Mouse (Mus musculus): ENCODE results near the gene Gm10681. TPM values are rescaled to one million over a fixed set of nuclear protein-coding genes. Genes with fewer than 3 reads are reported as not detected.
A peak's percentile ranks its signal among the peaks of the same experiment; 100 is the strongest.
"Not testable (repeated sequence)": the region's sequence is repeated elsewhere in the genome, so short reads cannot be mapped to it uniquely, and the experiment has no call there.

Gm10681 gene
- polyA plus RNA-seq (2015; fragmentation: Nextera tagmentation; extraction: Ambion mirVana): not detected in 2 replicates

GRCm38 (mm10) chr3:98588707-98589106 is at the start of gene Gm10681:
Gm10681 (minus strand) TSS chr3:98588807.
- H3K4me2 ChIP-seq: no peak within 1 kb of the TSS
- no peak within 1 kb of the TSS for H3K27ac ChIP-seq (replicated peaks)
- no peak for ATAC-seq (ENCODE audit: low read depth)
- no peaks in the 10 kb centered on the region for H3K36me3 ChIP-seq
- H3K27me3 ChIP-seq: no peaks in the 10 kb centered on the region
- H3K4me3 ChIP-seq: no peak within 1 kb of the TSS
- no peaks in the 10 kb centered on the region for H3K9me3 ChIP-seq
- no peak within 1 kb of the TSS for H3K9ac ChIP-seq
- no peaks in the 10 kb centered on the region for H3K4me1 ChIP-seq (replicated peaks)

- Histone ChIP-seq H3K27me3 (no peaks in the 10 kb centered on the region), H3K4me3 (no peak overlapping the region), H3K9ac (no peak overlapping the region), H3K36me3 (no peaks in the 10 kb centered on the region), H3K9me3 (no peaks in the 10 kb centered on the region), H3K4me2 (no peak overlapping the region), H3K4me1 (replicated peaks) (no peaks in the 10 kb centered on the region), H3K27ac (replicated peaks) (no peak overlapping the region)
- no peak for ATAC-seq (ENCODE audit: low read depth)
- 98% methylated on average over 1 of the region's 1 CpGs for WGBS
Measured at GRCm38 (mm10) chr3:98635145-98635544, 46.5 kb upstream of the Gm10681 start.

- H3K27me3 ChIP-seq: no peaks in the 10 kb centered on the region
- no peak within 1 kb of the TSS for H3K27ac ChIP-seq (replicated peaks)
- H3K9ac ChIP-seq: no peak within 1 kb of the TSS
- no peaks in the 10 kb centered on the region for H3K9me3 ChIP-seq
- no peaks in the 10 kb centered on the region for H3K36me3 ChIP-seq
- no peak within 1 kb of the TSS for H3K4me2 ChIP-seq
- no peak within 1 kb of the TSS for H3K4me3 ChIP-seq
- no peak for ATAC-seq (ENCODE audit: low read depth)
- H3K4me1 ChIP-seq (replicated peaks): no peaks in the 10 kb centered on the region
Measured at GRCm38 (mm10) chr3:98630152-98630551, 41.5 kb upstream of the Gm10681 start, which contains the start of gene Hsd3b5. Hsd3b5 (minus strand) TSS chr3:98630252.

GRCm38 (mm10) chr3:98629633-98630032 is 41.0 kb upstream of the Gm10681 start:
- H3K4me1 ChIP-seq (replicated peaks): no peaks in the 10 kb centered on the region
- H3K36me3 ChIP-seq: no peaks in the 10 kb centered on the region
- no peaks in the 10 kb centered on the region for H3K27me3 ChIP-seq
- 89% methylated on average over 3 of the region's 3 CpGs for WGBS
- no peak overlapping the region for H3K4me2 ChIP-seq
- no peak overlapping the region for H3K4me3 ChIP-seq
- H3K9ac ChIP-seq: no peak overlapping the region
- no peak overlapping the region for H3K27ac ChIP-seq (replicated peaks)
- no peaks in the 10 kb centered on the region for H3K9me3 ChIP-seq
- no peak for ATAC-seq (ENCODE audit: low read depth)

- not testable (repeated sequence) for H3K4me2 ChIP-seq; H3K27ac ChIP-seq (replicated peaks); H3K36me3 ChIP-seq; ATAC-seq (ENCODE audit: low read depth); H3K27me3 ChIP-seq; H3K9ac ChIP-seq; H3K9me3 ChIP-seq; H3K4me1 ChIP-seq (replicated peaks); H3K4me3 ChIP-seq
- WGBS: 84% methylated on average over 1 of the region's 1 CpGs
Measured at GRCm38 (mm10) chr3:98616786-98617185, 28.2 kb upstream of the Gm10681 start.

- WGBS: 13% methylated on average over 2 of the region's 2 CpGs
Measured at GRCm38 (mm10) chr3:98616244-98616643, 27.6 kb upstream of the Gm10681 start.

GRCm38 (mm10) chr3:98614406-98614927 is 25.9 kb upstream of the Gm10681 start:
- not testable (repeated sequence) for H3K4me1 ChIP-seq (replicated peaks); H3K9ac ChIP-seq; H3K36me3 ChIP-seq; H3K27me3 ChIP-seq; H3K27ac ChIP-seq (replicated peaks); H3K9me3 ChIP-seq; H3K4me3 ChIP-seq; H3K4me2 ChIP-seq; ATAC-seq (ENCODE audit: low read depth)
- 85% methylated on average over 2 of the region's 2 CpGs for WGBS

More at GRCm38 (mm10) chr3:98616244-98616643, 27.6 kb upstream of the Gm10681 start:
- H3K4me2 ChIP-seq; H3K9me3 ChIP-seq; H3K36me3 ChIP-seq; H3K27me3 ChIP-seq; H3K4me3 ChIP-seq; H3K4me1 ChIP-seq (replicated peaks); H3K9ac ChIP-seq; H3K27ac ChIP-seq (replicated peaks): not testable (repeated sequence)
- 0 out of 2 replicates have a peak, but pooled peaks have one; percentile 32 for ATAC-seq (ENCODE audit: low read depth)

- Histone ChIP-seq H3K36me3 (no peaks in the 10 kb centered on the region), H3K4me1 (replicated peaks) (no peaks in the 10 kb centered on the region), H3K4me3 (no peak overlapping the region), H3K9me3 (no peaks in the 10 kb centered on the region), H3K27ac (replicated peaks) (no peak overlapping the region), H3K4me2 (no peak overlapping the region), H3K27me3 (no peaks in the 10 kb centered on the region), H3K9ac (no peak overlapping the region)
- ATAC-seq (ENCODE audit: low read depth): no peak
Measured at GRCm38 (mm10) chr3:98613963-98614362, 25.4 kb upstream of the Gm10681 start.

- H3K27ac ChIP-seq (replicated peaks): not testable (repeated sequence)
Measured at GRCm38 (mm10) chr3:98613540-98613939, 24.9 kb upstream of the Gm10681 start.

GRCm38 (mm10) chr3:98587721-98588120 is 886 bp downstream of the Gm10681 start:
- H3K4me1 ChIP-seq (replicated peaks): no peaks in the 10 kb centered on the region
- no peak overlapping the region for H3K9ac ChIP-seq
- H3K27me3 ChIP-seq: no peaks in the 10 kb centered on the region
- no peak overlapping the region for H3K4me3 ChIP-seq
- no peak for ATAC-seq (ENCODE audit: low read depth)
- 95% methylated on average over 2 of the region's 2 CpGs for WGBS
- no peaks in the 10 kb centered on the region for H3K36me3 ChIP-seq
- H3K9me3 ChIP-seq: no peaks in the 10 kb centered on the region
- no peak overlapping the region for H3K4me2 ChIP-seq
- H3K27ac ChIP-seq (replicated peaks): no peak overlapping the region

More at GRCm38 (mm10) chr3:98613540-98613939, 24.9 kb upstream of the Gm10681 start:
- not testable (repeated sequence) for ATAC-seq (ENCODE audit: low read depth); H3K9ac ChIP-seq; H3K27me3 ChIP-seq; H3K4me1 ChIP-seq (replicated peaks); H3K4me2 ChIP-seq; H3K9me3 ChIP-seq; H3K4me3 ChIP-seq; H3K36me3 ChIP-seq

GRCm38 (mm10) chr3:98582622-98583021 is 6.0 kb downstream of the Gm10681 start:
- not testable (repeated sequence) for H3K27me3 ChIP-seq; H3K9me3 ChIP-seq; H3K4me2 ChIP-seq; ATAC-seq (ENCODE audit: low read depth); H3K36me3 ChIP-seq; H3K27ac ChIP-seq (replicated peaks); H3K9ac ChIP-seq; H3K4me3 ChIP-seq; H3K4me1 ChIP-seq (replicated peaks)

GRCm38 (mm10) chr3:98582202-98582601 is 6.4 kb downstream of the Gm10681 start:
- H3K27ac ChIP-seq (replicated peaks); H3K4me3 ChIP-seq; H3K9ac ChIP-seq; H3K4me1 ChIP-seq (replicated peaks); H3K36me3 ChIP-seq; H3K4me2 ChIP-seq; ATAC-seq (ENCODE audit: low read depth); H3K27me3 ChIP-seq; H3K9me3 ChIP-seq: not testable (repeated sequence)
- no CpG with 5 or more reads among the region's 1 CpGs for WGBS

GRCm38 (mm10) chr3:98581024-98581423 is 7.6 kb downstream of the Gm10681 start:
- H3K36me3 ChIP-seq; H3K4me3 ChIP-seq; H3K9me3 ChIP-seq; H3K27me3 ChIP-seq; H3K9ac ChIP-seq; H3K4me1 ChIP-seq (replicated peaks); H3K4me2 ChIP-seq; H3K27ac ChIP-seq (replicated peaks); ATAC-seq (ENCODE audit: low read depth): not testable (repeated sequence)
- 90% methylated on average over 1 of the region's 1 CpGs for WGBS
